Mouse (Mus musculus) intestine, postnatal 0 days (tissue): ENCODE results near the gene Unc93a2. TPM values are rescaled to one million over a fixed set of nuclear protein-coding genes. Genes with fewer than 3 reads are reported as not detected.
"Not testable (repeated sequence)": the region's sequence is repeated elsewhere in the genome, so short reads cannot be mapped to it uniquely, and the experiment has no call there.

Experiments used
- ATAC-seq: fragments of 200-750 bp; cut with Nextera tagmentation; 2 replicates; pipeline ENCODE4 v1.8.0; 2017; ENCODE audit warnings: mild to moderate bottlenecking, moderate TSS enrichment, moderate library complexity
- H3K27ac ChIP-seq: fragments of 300-500 bp; sonication (generic); 2 replicates; pipeline ENCODE4 v1.5.1; 2014; ENCODE audit warnings: mild to moderate bottlenecking, low read depth, low read length, moderate library complexity
- H3K27me3 ChIP-seq: fragments of 300-500 bp; sonication (generic); replicated peaks from 2 replicates; pipeline ENCODE4 v1.6.1; 2014; ENCODE audit warnings: low read length, mixed read lengths; ENCODE audit not compliant: control insufficient read depth, insufficient read depth
- H3K36me3 ChIP-seq: fragments of 300-500 bp; sonication (generic); 2 replicates; pipeline ENCODE4 v1.6.1; 2014; ENCODE audit warnings: mild to moderate bottlenecking, moderate library complexity; ENCODE audit not compliant: control insufficient read depth, insufficient read depth
- H3K4me1 ChIP-seq: fragments of 300-500 bp; sonication (generic); replicated peaks from 2 replicates; pipeline ENCODE4 v1.6.1; 2014; ENCODE audit warnings: antibody characterized with exemption, low read length, mixed read lengths; ENCODE audit not compliant: control insufficient read depth, insufficient read depth
- H3K4me2 ChIP-seq: fragments of 300-500 bp; sonication (generic); replicated peaks from 2 replicates; pipeline ENCODE4 v1.6.1; 2014; ENCODE audit warnings: low read depth, mild to moderate bottlenecking, moderate library complexity
- H3K4me3 ChIP-seq: fragments of 300-500 bp; sonication (generic); 2 replicates; pipeline ENCODE4 v1.5.1; 2014; ENCODE audit warnings: low read depth, low read length
- H3K9ac ChIP-seq: fragments of 300-500 bp; sonication (generic); 2 replicates; pipeline ENCODE4 v1.6.1; 2014; ENCODE audit warnings: mild to moderate bottlenecking, low read depth, low read length
- H3K9me3 ChIP-seq: fragments of 300-500 bp; sonication (generic); 2 replicates; pipeline ENCODE4 v1.6.1; 2016; ENCODE audit warnings: mixed run types; ENCODE audit not compliant: control insufficient read depth
- WGBS: fragments of 180-500 bp; shearing (Covaris S2); extraction: QIAGEN DNeasy Blood & Tissue Kit; methylation state at CpG from one replicate; pipeline ENCODE4 v1.1.7; 2014; 5-methylcytosine and 5-hydroxymethylcytosine counted together
- polyA plus RNA-seq: library from polyadenylated mRNA; unstranded; fragments of >200 nt; fragmentation: Nextera tagmentation; extraction: Ambion mirVana; gene quantifications from 2 replicates; pipeline ENCODE4 v1.2.1, GENCODE M21; 2015

Unc93a2 gene
- polyA plus RNA-seq, 1 experiment from 2014 or later, result 0.25 TPM

- not testable (repeated sequence) for H3K9ac ChIP-seq, ATAC-seq, H3K4me1 ChIP-seq, H3K9me3 ChIP-seq, H3K27me3 ChIP-seq, H3K4me3 ChIP-seq, H3K36me3 ChIP-seq, H3K27ac ChIP-seq, H3K4me2 ChIP-seq
- no CpG with 5 or more reads among the region's 3 CpGs for WGBS
These were observed 7.4 kb downstream of the Unc93a2 start for GRCm38 (mm10) chr17:7377907-7378306.

- not testable (repeated sequence) for H3K4me1 ChIP-seq, H3K4me2 ChIP-seq, H3K4me3 ChIP-seq, H3K36me3 ChIP-seq, H3K27ac ChIP-seq, ATAC-seq, H3K9me3 ChIP-seq, H3K27me3 ChIP-seq, H3K9ac ChIP-seq
- 86% methylated on average over 1 of the region's 3 CpGs for WGBS
These were observed 8.1 kb downstream of the Unc93a2 start for GRCm38 (mm10) chr17:7376951-7377700.

- ATAC-seq, H3K9me3 ChIP-seq, H3K27ac ChIP-seq, H3K27me3 ChIP-seq, H3K9ac ChIP-seq, H3K4me3 ChIP-seq, H3K4me1 ChIP-seq, H3K4me2 ChIP-seq, H3K36me3 ChIP-seq: not testable (repeated sequence)
- 89% methylated on average over 2 of the region's 5 CpGs for WGBS
These were observed 13.4 kb downstream of the Unc93a2 start, which contains the start of gene Gm49630 for GRCm38 (mm10) chr17:7371879-7372278. Gene Gm49630, minus strand, starts transcription at chr17:7371979.

DNA sequence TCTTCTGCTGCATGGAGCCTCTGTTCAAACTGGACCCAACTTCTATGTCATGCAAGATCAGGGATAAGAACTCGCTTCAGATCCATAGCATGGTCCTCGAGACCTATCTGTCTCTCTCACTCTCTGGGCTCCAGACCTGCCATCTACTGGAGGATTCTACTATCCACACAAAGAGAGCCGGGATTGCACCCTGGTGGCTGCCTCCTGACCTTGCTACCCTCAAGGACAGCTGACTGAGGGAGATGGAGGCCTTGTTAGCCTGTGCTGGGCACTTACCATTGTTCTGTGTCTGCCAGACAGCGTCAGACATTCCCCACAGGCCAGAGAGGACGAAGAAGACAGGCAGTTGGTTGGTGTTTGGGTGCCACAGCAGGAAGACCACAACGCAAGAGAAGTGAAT lies 15.9 kb downstream of the Unc93a2 start:
- 58% methylated on average over 5 of the region's 6 CpGs for WGBS
- ATAC-seq, H3K27me3 ChIP-seq, H3K9me3 ChIP-seq, H3K4me3 ChIP-seq, H3K4me2 ChIP-seq, H3K36me3 ChIP-seq, H3K27ac ChIP-seq, H3K4me1 ChIP-seq, H3K9ac ChIP-seq: not testable (repeated sequence)

DNA sequence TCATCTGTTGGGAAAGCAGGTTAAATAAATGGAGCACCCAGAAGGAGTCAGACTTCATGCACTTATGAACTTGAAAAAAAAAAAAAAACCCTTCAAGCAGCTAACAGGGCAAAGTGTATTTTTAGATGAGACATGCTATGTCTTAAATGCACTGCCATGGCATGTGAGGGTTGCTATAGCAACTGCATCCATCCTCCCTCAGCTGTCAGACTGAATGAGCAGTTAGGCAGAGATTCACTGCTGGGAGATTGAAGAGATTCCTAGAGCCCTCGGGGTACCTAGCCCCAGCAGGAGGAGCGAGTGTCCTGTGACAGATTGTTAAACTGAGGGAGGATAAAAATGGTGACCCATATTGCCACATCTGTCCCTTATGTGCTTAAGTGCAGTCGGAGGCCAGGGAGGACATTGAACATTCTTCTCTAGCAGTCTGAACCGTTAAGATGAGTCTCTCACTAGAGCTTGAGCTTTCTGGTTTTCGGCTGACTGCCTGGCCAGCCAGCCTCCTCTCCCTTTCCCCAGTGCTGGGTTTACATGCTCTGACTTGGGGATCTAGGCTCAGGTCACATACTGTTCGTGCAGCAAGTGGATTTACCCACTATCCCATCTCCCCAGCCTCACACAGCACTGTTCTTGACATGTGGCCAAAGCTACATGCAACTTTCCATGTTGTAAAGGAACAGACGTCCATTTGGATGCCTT lies 18.4 kb downstream of the Unc93a2 start:
- H3K4me1 ChIP-seq, H3K9ac ChIP-seq, H3K9me3 ChIP-seq, H3K27me3 ChIP-seq, H3K4me3 ChIP-seq, ATAC-seq, H3K27ac ChIP-seq, H3K4me2 ChIP-seq, H3K36me3 ChIP-seq: not testable (repeated sequence)
- whole genome bisulfite sequencing, result 31% methylated on average over 3 of the region's 7 CpGs

GRCm38 (mm10) chr17:7366265-7366664 lies 19.0 kb downstream of the Unc93a2 start:
- H3K27ac ChIP-seq, H3K27me3 ChIP-seq, H3K4me1 ChIP-seq, H3K4me3 ChIP-seq, ATAC-seq, H3K9me3 ChIP-seq, H3K4me2 ChIP-seq, H3K36me3 ChIP-seq, H3K9ac ChIP-seq: not testable (repeated sequence)
- no CpG with 5 or more reads among the region's 1 CpGs for WGBS

DNA sequence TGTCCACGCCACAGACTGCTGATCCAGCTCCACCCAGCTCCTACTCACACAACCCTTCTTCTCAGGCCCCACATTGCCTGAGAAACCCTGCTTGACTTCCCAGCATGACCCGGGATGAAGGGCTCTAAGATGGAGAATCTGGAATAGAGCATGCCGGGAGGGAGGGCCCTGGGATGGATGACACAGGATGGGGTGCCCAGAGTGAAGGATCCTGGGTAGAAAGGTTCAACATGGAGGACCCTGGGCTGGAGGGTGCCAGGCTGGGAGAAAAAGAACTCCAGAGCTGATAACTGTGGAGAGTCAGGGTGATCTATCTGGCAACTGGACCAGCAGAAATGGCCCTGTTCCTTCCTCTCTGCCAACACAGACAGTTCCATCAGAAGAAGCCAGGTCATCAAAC lies 19.6 kb downstream of the Unc93a2 start:
- ATAC-seq, H3K4me3 ChIP-seq, H3K9me3 ChIP-seq, H3K27ac ChIP-seq, H3K36me3 ChIP-seq, H3K9ac ChIP-seq, H3K27me3 ChIP-seq, H3K4me2 ChIP-seq, H3K4me1 ChIP-seq: not testable (repeated sequence)
- 71% methylated on average over 1 of the region's 3 CpGs for WGBS

- not testable (repeated sequence) for H3K9me3 ChIP-seq, H3K4me3 ChIP-seq, H3K9ac ChIP-seq, H3K27ac ChIP-seq, H3K4me2 ChIP-seq, H3K27me3 ChIP-seq, ATAC-seq, H3K4me1 ChIP-seq, H3K36me3 ChIP-seq
- 82% methylated on average over 8 of the region's 9 CpGs for WGBS
These were observed 24.4 kb downstream of the Unc93a2 start for GRCm38 (mm10) chr17:7360749-7361465.

- H3K9me3 ChIP-seq, H3K4me3 ChIP-seq, H3K27me3 ChIP-seq, ATAC-seq, H3K27ac ChIP-seq, H3K36me3 ChIP-seq, H3K9ac ChIP-seq, H3K4me1 ChIP-seq, H3K4me2 ChIP-seq: not testable (repeated sequence)
- 80% methylated on average over 4 of the region's 4 CpGs for WGBS
These were observed 25.5 kb downstream of the Unc93a2 start for GRCm38 (mm10) chr17:7359806-7360205.
